Mouse (Mus musculus) liver, adult (tissue): ENCODE data around the gene Tob1.

Experiments
- GATA4 ChIP-seq: IDR thresholded peaks from 2 replicates; pipeline ENCODE4 v1.6.1; 2014; ENCODE audit warnings: mild to moderate bottlenecking, low read length; ENCODE audit not compliant: insufficient replicate concordance

Tob1 gene

DNA sequence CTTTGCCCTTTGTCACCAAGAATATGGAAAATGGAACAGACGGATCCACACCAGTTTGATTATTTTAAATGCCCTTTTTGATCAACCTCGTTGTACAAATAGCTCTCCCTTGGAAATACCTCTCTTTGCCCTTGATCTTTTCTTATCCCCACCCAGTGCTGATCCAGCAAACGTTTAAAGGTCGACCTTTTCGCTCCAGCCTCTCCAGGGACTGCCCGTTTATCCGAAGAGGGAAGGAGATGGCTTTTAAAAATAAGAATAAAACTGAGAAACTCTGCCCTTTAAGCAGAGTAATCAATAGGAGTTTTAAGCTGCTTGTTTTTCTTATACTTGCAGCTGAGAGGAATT, 1.2 kb downstream of the Tob1 start:
- TF ChIP-seq GATA4, result no peak

DNA sequence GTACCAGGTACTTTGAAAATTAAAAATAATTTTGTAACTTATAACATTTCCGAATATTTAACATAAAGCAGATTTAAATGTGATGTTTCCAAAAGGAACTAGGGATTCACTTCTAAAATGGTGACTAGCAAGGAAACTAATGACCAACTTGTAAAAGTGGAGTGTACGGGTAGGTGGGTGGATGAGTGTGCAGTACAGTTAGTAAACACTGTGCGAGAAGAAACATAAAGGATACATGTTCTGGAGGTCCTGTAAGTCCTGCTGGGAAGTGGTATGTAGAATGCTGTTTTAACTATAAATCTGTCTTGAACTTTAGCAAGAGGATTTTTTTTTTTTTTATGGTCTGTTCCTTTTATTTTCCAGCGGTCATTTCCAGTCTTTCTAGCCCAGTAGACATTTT, 1.7 kb downstream of the Tob1 start:
- no peak for TF ChIP-seq GATA4

DNA sequence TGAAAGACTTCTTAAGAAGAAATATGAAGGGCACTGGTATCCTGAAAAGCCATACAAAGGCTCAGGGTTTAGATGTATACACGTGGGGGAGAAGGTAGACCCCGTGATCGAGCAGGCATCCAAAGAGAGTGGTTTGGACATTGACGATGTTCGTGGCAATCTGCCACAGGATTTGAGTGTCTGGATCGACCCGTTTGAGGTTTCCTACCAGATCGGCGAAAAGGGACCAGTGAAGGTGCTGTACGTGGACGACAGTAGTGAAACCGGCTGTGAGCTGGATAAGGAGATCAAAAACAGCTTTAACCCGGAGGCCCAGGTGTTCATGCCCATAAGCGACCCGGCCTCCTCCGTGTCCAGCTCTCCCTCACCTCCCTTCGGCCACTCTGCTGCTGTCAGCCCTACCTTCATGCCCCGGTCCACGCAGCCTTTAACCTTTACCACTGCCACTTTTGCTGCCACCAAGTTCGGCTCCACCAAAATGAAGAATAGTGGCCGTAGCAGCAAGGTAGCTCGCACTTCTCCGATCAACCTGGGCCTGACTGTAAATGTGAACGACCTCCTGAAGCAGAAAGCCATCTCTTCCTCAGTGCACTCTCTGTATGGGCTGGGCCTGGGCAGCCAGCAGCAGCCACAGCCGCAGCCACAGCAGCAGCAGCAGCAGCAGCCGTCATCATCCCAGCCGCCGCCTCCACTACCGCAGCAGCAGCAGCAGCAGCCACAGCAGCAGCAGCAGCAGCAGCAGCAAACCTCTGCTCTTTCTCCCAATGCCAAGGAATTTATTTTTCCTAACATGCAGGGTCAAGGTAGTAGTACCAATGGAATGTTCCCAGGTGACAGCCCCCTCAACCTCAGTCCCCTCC, 2.7 kb downstream of the Tob1 start:
- no peak for TF ChIP-seq GATA4

DNA sequence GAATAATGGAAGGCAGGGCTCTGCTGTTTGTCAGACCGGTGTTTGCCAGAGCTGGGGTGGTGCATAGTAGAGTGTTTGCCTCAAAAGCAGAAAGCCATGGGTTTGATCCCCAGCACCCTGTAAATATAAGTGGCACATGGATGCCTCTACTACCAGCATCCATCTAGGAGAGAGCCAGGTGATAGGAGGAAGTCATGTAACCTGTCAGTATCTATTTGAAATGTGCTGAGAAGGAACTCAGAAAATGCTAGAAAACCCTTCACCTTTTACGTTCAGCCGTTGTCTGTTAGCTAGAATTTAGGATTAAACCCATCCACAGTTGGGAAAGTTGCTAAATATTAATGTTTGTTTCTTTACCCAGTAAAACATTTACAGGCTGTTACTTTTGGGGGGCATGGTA, 4.3 kb downstream of the Tob1 start:
- TF ChIP-seq GATA4, result no peak

DNA sequence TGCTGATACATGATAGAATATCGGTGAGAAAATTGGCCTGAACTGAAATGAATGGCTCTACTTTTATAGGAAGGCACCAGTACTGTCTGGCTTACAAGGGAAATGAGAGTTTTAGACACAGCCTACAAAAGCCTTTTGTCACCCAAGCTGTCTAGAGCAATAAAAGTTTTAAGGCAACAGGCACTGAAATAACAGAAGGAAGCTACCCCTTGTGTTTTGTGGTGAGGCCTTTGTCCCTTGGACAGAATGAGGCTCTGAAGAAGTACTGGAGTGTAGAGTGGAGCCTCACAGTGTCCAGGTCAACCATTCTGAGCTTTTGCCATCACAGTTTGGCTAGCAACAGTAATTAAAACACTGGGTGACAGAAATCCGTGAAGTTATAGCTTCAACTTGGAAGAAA, 5.0 kb downstream of the Tob1 start:
- no peak for TF ChIP-seq GATA4

DNA sequence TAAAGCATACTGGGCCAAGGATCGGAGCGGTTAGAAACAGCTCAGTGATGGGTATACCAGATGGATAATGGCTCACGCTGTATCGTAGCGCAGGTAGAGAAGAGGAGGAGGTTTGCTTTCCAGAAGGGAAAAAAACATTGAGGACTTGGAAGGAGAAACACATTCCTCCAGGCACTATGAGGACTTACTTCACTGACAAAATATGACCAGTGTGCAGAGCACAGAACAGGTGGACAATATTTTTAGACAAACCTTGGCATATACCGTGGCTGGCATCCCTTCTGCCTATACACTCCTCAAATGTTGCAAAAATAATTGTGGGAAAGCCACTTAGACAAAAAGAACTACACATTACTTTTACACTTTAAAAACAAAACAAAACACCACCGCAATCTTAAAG, 10.0 kb downstream of the Tob1 start:
- no peak for TF ChIP-seq GATA4

DNA sequence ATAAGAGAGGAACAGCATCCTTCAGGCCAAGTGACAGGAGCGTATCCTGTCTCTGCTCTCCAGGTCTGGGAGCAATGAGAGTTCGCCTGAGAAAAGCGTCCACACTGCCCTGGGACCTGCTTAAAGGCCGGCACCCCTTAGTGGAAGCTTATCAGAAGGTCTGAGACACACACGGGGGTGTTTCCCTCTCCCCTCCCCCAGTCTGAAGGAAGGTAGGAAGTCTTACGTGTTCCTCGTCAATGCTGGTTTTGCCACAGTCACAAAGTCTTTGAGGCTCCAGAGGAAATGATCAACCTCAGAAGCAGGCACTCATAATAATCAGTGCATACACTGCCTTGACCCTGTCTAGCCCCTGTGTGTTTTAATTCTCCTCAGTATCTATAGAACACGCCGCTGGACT, 12.3 kb downstream of the Tob1 start:
- no peak for TF ChIP-seq GATA4

DNA sequence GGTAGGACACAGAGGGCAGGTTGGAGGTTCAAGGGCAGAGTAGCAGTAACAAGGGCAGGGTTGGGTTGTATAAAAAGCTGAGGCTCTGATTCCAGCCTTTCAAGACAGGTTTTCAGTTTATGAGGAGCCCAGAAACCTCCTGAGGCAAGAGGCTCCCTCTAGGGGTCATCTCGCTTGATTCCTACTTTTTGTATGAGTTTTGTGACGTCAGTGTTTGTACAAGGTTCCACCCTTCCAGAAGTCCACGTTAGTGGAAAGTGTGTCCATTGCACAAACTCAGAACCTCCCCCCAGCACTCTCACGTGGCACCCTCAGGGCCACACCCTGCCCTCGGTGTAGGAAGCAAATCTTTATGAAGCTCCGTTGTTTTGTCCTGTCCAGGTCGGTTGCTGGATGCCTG, 14.7 kb downstream of the Tob1 start:
- no peak for TF ChIP-seq GATA4

DNA sequence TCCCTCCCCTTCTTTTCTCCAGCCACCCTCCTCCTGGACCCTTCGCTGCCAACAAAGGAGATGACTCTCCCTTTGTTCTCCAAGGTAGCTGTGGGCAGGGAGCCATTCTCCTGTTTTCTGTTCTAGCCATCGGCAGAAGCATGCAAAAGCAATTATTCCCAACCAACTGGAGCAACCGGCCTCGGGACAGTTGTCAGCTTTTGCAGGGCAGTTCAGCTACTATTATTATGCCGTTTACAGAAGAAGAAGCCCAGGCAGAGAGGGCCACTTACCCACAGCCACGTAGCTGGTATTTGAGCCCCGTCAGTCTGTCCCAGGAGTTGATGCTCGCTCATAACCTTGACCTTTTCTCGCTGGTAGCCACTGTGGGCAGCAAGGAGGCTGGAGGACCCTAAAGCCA, 17.2 kb downstream of the Tob1 start:
- no peak for TF ChIP-seq GATA4

DNA sequence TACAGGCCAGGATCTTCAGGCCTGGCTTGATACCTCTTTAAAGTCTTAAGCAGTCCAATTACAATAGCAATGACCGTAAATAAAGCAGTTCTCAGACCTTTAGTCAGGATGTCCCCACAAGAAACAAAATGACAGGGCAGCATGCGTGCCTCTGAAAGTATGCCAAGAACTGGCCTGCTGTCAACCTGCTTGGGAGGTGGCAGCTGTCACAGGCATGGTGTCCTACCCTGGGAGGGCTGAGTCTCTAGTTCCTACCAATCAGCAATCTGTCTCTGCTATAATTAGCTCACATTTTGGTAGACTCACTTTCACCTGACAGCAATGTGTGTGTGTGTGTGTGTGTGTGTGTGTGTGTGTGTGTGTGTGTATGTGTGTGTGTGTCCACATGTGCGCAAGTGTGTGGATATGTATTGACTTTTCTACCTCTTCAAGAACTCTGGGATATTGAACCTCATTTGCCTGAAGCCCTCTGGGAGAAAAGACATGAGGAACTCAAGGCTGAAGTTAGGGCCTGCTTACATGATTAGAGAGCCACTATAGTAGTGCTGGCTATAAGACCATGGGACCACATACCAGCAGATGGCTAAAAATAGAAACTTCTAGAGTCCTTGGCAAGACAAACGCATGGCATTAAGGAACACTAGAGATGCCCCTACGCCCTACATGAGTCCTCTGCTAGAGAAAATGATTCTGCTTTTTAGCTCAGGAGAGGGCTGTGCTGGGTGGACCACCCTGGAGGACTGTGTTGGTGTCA, 18.1 kb downstream of the Tob1 start:
- no peak for TF ChIP-seq GATA4

DNA sequence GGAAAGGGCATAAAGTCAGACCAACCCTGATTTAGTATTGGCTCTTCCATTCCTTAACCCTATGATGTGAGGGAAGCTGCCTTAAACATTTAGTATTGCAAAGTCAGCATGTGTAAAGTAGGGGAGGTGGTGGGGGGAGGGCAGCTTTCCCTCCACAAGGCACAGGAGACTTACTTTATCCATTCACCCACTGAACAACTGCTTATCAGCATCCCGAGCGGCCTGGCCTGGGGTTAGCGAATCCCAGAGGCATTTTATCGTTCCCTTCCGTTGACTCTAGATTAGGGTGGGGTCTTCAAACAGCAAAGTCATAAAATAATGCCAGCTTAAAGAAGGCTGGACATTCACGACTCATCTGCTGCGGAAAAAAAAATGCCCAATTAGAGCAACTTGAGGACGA, 19.0 kb downstream of the Tob1 start:
- TF ChIP-seq GATA4, result no peak

DNA sequence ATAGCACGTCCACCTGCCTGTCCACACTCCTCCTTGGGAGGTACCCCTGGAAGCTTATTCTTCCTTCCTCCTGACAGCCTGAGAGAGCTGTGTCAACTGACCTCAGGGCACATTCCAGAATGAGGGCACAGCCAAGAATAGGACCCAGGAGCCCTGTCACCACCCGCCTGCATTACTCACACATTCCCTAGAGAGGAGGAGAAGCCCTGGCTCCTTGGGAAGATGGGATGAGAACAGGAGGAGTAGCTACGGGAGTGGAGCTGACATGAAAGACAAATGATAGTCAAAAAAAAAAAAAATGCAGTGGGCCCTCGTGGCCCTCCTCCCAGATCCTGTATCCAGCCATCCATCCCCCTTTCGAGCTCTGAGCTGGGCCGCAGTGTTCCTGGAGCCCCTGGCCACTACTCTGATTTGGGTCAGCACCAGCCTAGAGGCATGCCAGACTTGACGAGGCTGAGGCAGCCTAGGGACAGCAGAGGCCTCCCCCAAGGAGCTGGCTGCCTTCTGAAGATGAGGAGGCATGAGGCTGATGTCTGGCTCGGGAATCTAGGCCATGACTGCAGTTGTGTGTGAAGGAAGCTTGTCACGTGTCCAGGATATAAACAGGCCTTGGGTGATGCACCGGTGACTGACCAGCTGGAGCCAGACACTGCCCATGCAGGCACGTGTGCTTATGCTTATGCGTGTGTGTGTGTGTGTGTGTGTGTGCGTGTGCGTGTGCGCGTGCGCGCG, 20.7 kb downstream of the Tob1 start:
- no peak for TF ChIP-seq GATA4

DNA sequence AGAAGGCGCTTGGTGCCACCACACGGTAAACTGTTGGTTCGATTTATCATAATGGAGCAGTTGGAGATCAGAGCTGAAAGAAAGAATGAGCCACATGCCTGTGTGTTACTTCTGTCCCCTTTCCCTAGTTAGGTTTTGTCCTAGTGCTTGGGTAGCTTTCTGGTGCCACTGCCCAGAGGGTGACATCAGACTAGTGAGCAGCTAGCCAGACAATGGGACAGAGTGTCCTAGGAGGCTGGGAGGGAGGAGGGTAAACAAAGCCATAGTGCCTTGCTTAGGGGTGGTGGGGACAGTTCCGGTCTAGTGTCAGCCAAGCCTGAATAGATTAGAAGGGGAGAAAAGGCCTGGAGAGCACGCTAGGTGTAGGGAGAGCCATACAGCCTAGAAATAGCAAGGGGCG, 22.2 kb downstream of the Tob1 start:
- no peak for TF ChIP-seq GATA4

DNA sequence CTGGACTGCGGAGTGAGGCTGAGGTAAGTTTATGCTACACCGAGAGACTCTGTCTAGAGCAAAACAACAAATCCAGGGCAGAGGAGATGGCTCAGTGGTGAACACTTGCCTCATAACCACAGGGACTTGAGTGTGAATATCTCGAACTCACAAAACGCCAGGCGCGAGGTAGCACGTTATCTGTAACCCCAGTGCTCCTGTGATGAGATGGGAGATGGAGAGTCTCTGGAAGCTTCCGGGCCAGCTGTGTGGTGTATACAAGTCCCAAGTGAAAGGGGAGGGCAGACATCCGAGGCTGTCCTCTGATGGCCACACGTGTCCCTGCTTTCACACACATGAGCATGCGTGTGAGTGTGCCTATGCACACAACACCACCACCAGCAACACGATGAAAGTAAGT, 23.1 kb downstream of the Tob1 start:
- TF ChIP-seq GATA4, result no peak

DNA sequence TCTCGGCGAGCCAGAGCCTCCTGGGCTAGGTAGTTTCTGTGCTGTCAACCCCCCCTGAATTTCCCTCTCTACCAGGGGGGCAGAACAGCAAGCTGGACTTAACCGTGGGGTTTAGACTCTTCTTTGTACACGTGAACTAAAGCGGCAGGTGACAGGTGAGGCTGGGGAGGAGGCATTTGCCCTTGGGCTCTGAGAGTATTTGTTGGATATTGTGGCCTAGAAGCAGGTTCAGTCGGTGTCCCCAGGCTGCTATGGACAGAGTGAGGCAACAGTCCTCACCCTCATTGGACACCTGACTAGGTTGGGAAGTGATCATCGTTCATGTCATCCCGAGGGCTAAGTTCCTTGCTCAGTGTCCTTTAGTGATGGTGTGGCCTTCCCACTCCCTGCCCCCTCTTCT, 23.6 kb downstream of the Tob1 start:
- no peak for TF ChIP-seq GATA4

DNA sequence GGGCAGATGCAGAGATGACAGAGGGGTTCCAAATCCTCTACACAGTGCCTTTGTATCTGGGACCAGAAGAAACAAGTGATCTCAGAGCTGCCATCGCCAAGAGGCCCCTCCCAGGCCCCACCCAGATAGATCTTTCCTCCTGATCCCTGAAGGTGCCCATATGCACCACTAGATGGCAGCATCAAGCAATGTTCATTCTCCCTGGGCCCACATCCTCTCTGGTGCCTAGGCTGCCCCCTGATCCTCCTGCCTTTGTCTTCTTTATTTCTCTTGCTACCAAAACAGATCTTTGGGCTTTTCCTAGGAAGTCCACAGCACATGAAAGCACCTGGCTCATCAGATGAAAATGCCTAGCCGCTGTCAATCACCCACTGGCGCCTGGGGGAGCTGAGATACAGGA, 24.8 kb downstream of the Tob1 start:
- TF ChIP-seq GATA4, result no peak
